Mouse (Mus musculus): ENCODE measurements around the gene Adamtsl2. TPM values are rescaled to one million over a fixed set of nuclear protein-coding genes. Genes with fewer than 3 reads are reported as not detected.
A peak's percentile ranks its signal among the peaks of the same experiment; 100 is the strongest.

The Adamtsl2 gene
- not detected in 2 replicates for polyA plus RNA-seq (2012; ENCODE audit: insufficient read depth, low replicate concordance)

GRCm38 (mm10) chr2:27079152-27079584, at the start of gene Adamtsl2:
TSS of gene Adamtsl2 (plus strand) at chr2:27079379.
- Histone ChIP-seq H3K4me3 (replicated peaks) (peak within 1 kb of the TSS; percentile 10), H3K9me3 (no peaks in the 10 kb centered on the region), H3K27me3 (replicated peaks) (peaks cover 88% of the 10 kb centered on the region), H3K4me1 (peaks cover 26% of the 10 kb centered on the region), H3K36me3 (replicated peaks; ENCODE audit: low read length) (no peaks in the 10 kb centered on the region)
- TF ChIP-seq GATA1 (IDR thresholded peaks at IDR 0.05; ENCODE audit: borderline replicate concordance, low read length) (no peak), FLI1 (IDR thresholded peaks at IDR 0.05; ENCODE audit: low read length) (no peak)

- no peak for TF ChIP-seq GATA1 (IDR thresholded peaks at IDR 0.05; ENCODE audit: borderline replicate concordance, low read length)
Measured at GRCm38 (mm10) chr2:27032361-27032760, 46.8 kb upstream of the Adamtsl2 start.

GRCm38 (mm10) chr2:27036003-27036402, 43.2 kb upstream of the Adamtsl2 start:
- Histone ChIP-seq H3K4me1 (peaks cover 22% of the 10 kb centered on the region; the same call in 1 of the 2 replicates), H3K36me3 (replicated peaks; ENCODE audit: low read length) (no peaks in the 10 kb centered on the region), H3K9me3 (no peaks in the 10 kb centered on the region), H3K4me3 (replicated peaks) (no peak overlapping the region), H3K27me3 (replicated peaks) (peaks cover 32% of the 10 kb centered on the region)
- no peak for TF ChIP-seq FLI1 (IDR thresholded peaks at IDR 0.05; ENCODE audit: low read length)
- no peak for TF ChIP-seq GATA1 (IDR thresholded peaks at IDR 0.05; ENCODE audit: borderline replicate concordance, low read length)

More at GRCm38 (mm10) chr2:27032361-27032760, 46.8 kb upstream of the Adamtsl2 start:
- peaks cover 9% of the 10 kb centered on the region for H3K27me3 ChIP-seq (replicated peaks)
- H3K36me3 ChIP-seq (replicated peaks; ENCODE audit: low read length) = no peaks in the 10 kb centered on the region
- H3K9me3 ChIP-seq = no peaks in the 10 kb centered on the region
- peaks cover 29% of the 10 kb centered on the region for H3K4me1 ChIP-seq
- H3K4me3 ChIP-seq (replicated peaks) = no peak overlapping the region

- Histone ChIP-seq H3K4me1 (peaks cover 21% of the 10 kb centered on the region; the same call in 1 of the 2 replicates), H3K27me3 (replicated peaks) (peaks cover 40% of the 10 kb centered on the region), H3K36me3 (replicated peaks; ENCODE audit: low read length) (no peaks in the 10 kb centered on the region), H3K9me3 (no peaks in the 10 kb centered on the region), H3K4me3 (replicated peaks) (no peak overlapping the region)
- TF ChIP-seq GATA1 (IDR thresholded peaks at IDR 0.05; ENCODE audit: borderline replicate concordance, low read length) = no peak
Measured at GRCm38 (mm10) chr2:27037008-27037407, 42.2 kb upstream of the Adamtsl2 start.

GRCm38 (mm10) chr2:27038596-27038995, 40.6 kb upstream of the Adamtsl2 start:
- no peak for TF ChIP-seq FLI1 (IDR thresholded peaks at IDR 0.05; ENCODE audit: low read length)
- TF ChIP-seq GATA1 (IDR thresholded peaks at IDR 0.05; ENCODE audit: borderline replicate concordance, low read length) = no peak
- peaks cover 51% of the 10 kb centered on the region for H3K27me3 ChIP-seq (replicated peaks)
- no peaks in the 10 kb centered on the region for H3K36me3 ChIP-seq (replicated peaks; ENCODE audit: low read length)
- H3K4me3 ChIP-seq (replicated peaks) = no peak overlapping the region
- no peaks in the 10 kb centered on the region for H3K9me3 ChIP-seq
- peaks cover 23% of the 10 kb centered on the region; the same call in 1 of the 2 replicates for H3K4me1 ChIP-seq

GRCm38 (mm10) chr2:27039286-27039685, 39.9 kb upstream of the Adamtsl2 start:
- Histone ChIP-seq H3K4me1 (peaks cover 23% of the 10 kb centered on the region; the same call in 1 of the 2 replicates), H3K27me3 (replicated peaks) (peaks cover 54% of the 10 kb centered on the region), H3K4me3 (replicated peaks) (no peak overlapping the region)

GRCm38 (mm10) chr2:27042131-27042844, 36.9 kb upstream of the Adamtsl2 start:
- Histone ChIP-seq H3K4me1 (peaks cover 23% of the 10 kb centered on the region; the same call in 1 of the 2 replicates), H3K9me3 (no peaks in the 10 kb centered on the region), H3K27me3 (replicated peaks) (peaks cover 74% of the 10 kb centered on the region), H3K4me3 (replicated peaks) (no peak overlapping the region), H3K36me3 (replicated peaks; ENCODE audit: low read length) (no peaks in the 10 kb centered on the region)
- TF ChIP-seq FLI1 (IDR thresholded peaks at IDR 0.05; ENCODE audit: low read length) = no peak
- TF ChIP-seq GATA1 (IDR thresholded peaks at IDR 0.05; ENCODE audit: borderline replicate concordance, low read length) = no peak

More at GRCm38 (mm10) chr2:27039286-27039685, 39.9 kb upstream of the Adamtsl2 start:
- H3K36me3 ChIP-seq (replicated peaks; ENCODE audit: low read length) = no peaks in the 10 kb centered on the region
- H3K9me3 ChIP-seq = no peaks in the 10 kb centered on the region
- TF ChIP-seq FLI1 (IDR thresholded peaks at IDR 0.05; ENCODE audit: low read length) = no peak
- TF ChIP-seq GATA1 (IDR thresholded peaks at IDR 0.05; ENCODE audit: borderline replicate concordance, low read length) = no peak

- peaks cover 14% of the 10 kb centered on the region; the same call in 1 of the 2 replicates for H3K4me1 ChIP-seq
- TF ChIP-seq GATA1 (IDR thresholded peaks at IDR 0.05; ENCODE audit: borderline replicate concordance, low read length) (no peak), FLI1 (IDR thresholded peaks at IDR 0.05; ENCODE audit: low read length) (no peak)
- H3K36me3 ChIP-seq (replicated peaks; ENCODE audit: low read length) = no peaks in the 10 kb centered on the region
- H3K4me3 ChIP-seq (replicated peaks) = no peak overlapping the region
- H3K9me3 ChIP-seq = no peaks in the 10 kb centered on the region
- H3K27me3 ChIP-seq (replicated peaks) = peaks cover 67% of the 10 kb centered on the region
Measured at GRCm38 (mm10) chr2:27043461-27043860, 35.7 kb upstream of the Adamtsl2 start.

GRCm38 (mm10) chr2:27044166-27044565, 35.0 kb upstream of the Adamtsl2 start:
- TF ChIP-seq FLI1 (IDR thresholded peaks at IDR 0.05; ENCODE audit: low read length) = no peak
- no peak for TF ChIP-seq GATA1 (IDR thresholded peaks at IDR 0.05; ENCODE audit: borderline replicate concordance, low read length)
- H3K36me3 ChIP-seq (replicated peaks; ENCODE audit: low read length) = no peaks in the 10 kb centered on the region
- no peaks in the 10 kb centered on the region for H3K9me3 ChIP-seq
- H3K27me3 ChIP-seq (replicated peaks) = peaks cover 68% of the 10 kb centered on the region
- peaks cover 8% of the 10 kb centered on the region; the same call in 1 of the 2 replicates for H3K4me1 ChIP-seq
- no peak overlapping the region for H3K4me3 ChIP-seq (replicated peaks)

GRCm38 (mm10) chr2:27044641-27045040, 34.5 kb upstream of the Adamtsl2 start:
- Histone ChIP-seq H3K27me3 (replicated peaks) (peaks cover 67% of the 10 kb centered on the region), H3K4me1 (peaks cover 4% of the 10 kb centered on the region; the same call in 1 of the 2 replicates), H3K4me3 (replicated peaks) (no peak overlapping the region), H3K9me3 (no peaks in the 10 kb centered on the region), H3K36me3 (replicated peaks; ENCODE audit: low read length) (no peaks in the 10 kb centered on the region)
- TF ChIP-seq GATA1 (IDR thresholded peaks at IDR 0.05; ENCODE audit: borderline replicate concordance, low read length) = no peak
- no peak for TF ChIP-seq FLI1 (IDR thresholded peaks at IDR 0.05; ENCODE audit: low read length)

All from megakaryocyte, embryonic 14.5 days (primary cell).